Mouse (Mus musculus) testis, adult 2 months (tissue): ENCODE measurements at regions not wholly inside any gene's neighbourhood (a gene's known extent, or its start where the extent isn't known, plus 50 kb on each side); places are given as distances from the start of the nearest gene placed in this dataset.

Source experiments
- H3K27ac ChIP-seq: fragments of 200-500 bp; 2 replicates; pipeline ENCODE4 v1.5.1; 2012; ENCODE audit warnings: low read depth, low read length; ENCODE audit not compliant: control insufficient read depth, insufficient read depth
- H3K27me3 ChIP-seq: fragments of 200-500 bp; 2 replicates; pipeline ENCODE4 v1.6.1; 2012; ENCODE audit warnings: mild to moderate bottlenecking, low read length, moderate library complexity; ENCODE audit not compliant: control insufficient read depth, insufficient read depth
- H3K36me3 ChIP-seq: fragments of 200-500 bp; 2 replicates; pipeline ENCODE4 v1.6.1; 2012; ENCODE audit warnings: mild to moderate bottlenecking, low read length; ENCODE audit not compliant: control insufficient read depth, insufficient read depth
- H3K4me1 ChIP-seq: fragments of 200-500 bp; 2 replicates; pipeline ENCODE4 v1.6.1; 2012; ENCODE audit warnings: low read length; ENCODE audit not compliant: control insufficient read depth, insufficient read depth
- H3K4me3 ChIP-seq: fragments of 200-500 bp; 2 replicates; pipeline ENCODE4 v1.5.1; 2012; ENCODE audit warnings: low read depth, mild to moderate bottlenecking, low read length, moderate library complexity, mixed read lengths; ENCODE audit not compliant: control insufficient read depth
- CTCF ChIP-seq: fragments of 200-500 bp; IDR thresholded peaks from 2 replicates; pipeline ENCODE4 v1.5.1; 2012; ENCODE audit warnings: low read depth, mild to moderate bottlenecking, inconsistent platforms, low read length, moderate library complexity; ENCODE audit not compliant: control insufficient read depth, insufficient read depth, insufficient replicate concordance
- POLR2A ChIP-seq: fragments of 200-500 bp; IDR thresholded peaks from 2 replicates; pipeline ENCODE4 v1.6.1; 2012; ENCODE audit warnings: low read depth, mild to moderate bottlenecking, inconsistent platforms, low read length, moderate library complexity; ENCODE audit not compliant: control insufficient read depth

GRCm38 (mm10) chr12:107762140-107762539, 241.3 kb downstream of the Bcl11b start:
- peaks cover 27% of the 10 kb centered on the region for H3K4me1 ChIP-seq
- H3K27ac ChIP-seq, result no peak overlapping the region
- H3K27me3 ChIP-seq, result no peaks in the 10 kb centered on the region
- H3K36me3 ChIP-seq, result no peaks in the 10 kb centered on the region
- TF ChIP-seq CTCF, result no peak
- H3K4me3 ChIP-seq, result no peak overlapping the region

- no peak overlapping the region for H3K4me3 ChIP-seq
- H3K27me3 ChIP-seq, result no peaks in the 10 kb centered on the region
- no peak overlapping the region for H3K27ac ChIP-seq
Measured at GRCm38 (mm10) chr12:107769801-107770515, 233.4 kb downstream of the Bcl11b start.

GRCm38 (mm10) chr12:107770516-107770836, 232.9 kb downstream of the Bcl11b start:
- Histone ChIP-seq H3K4me1 (no peaks in the 10 kb centered on the region), H3K36me3 (no peaks in the 10 kb centered on the region), H3K27me3 (no peaks in the 10 kb centered on the region), H3K4me3 (no peak overlapping the region), H3K27ac (no peak overlapping the region)
- TF ChIP-seq CTCF (no peak), POLR2A (no peak)

More at GRCm38 (mm10) chr12:107769801-107770515, 233.4 kb downstream of the Bcl11b start:
- H3K36me3 ChIP-seq, result no peaks in the 10 kb centered on the region
- TF ChIP-seq CTCF (no peak), POLR2A (no peak)
- H3K4me1 ChIP-seq, result no peaks in the 10 kb centered on the region

GRCm38 (mm10) chr12:107771325-107771724, 232.1 kb downstream of the Bcl11b start:
- H3K4me1 ChIP-seq, result no peaks in the 10 kb centered on the region
- TF ChIP-seq CTCF (no peak), POLR2A (no peak)
- no peak overlapping the region for H3K27ac ChIP-seq
- H3K27me3 ChIP-seq, result no peaks in the 10 kb centered on the region
- no peaks in the 10 kb centered on the region for H3K36me3 ChIP-seq
- no peak overlapping the region for H3K4me3 ChIP-seq

DNA sequence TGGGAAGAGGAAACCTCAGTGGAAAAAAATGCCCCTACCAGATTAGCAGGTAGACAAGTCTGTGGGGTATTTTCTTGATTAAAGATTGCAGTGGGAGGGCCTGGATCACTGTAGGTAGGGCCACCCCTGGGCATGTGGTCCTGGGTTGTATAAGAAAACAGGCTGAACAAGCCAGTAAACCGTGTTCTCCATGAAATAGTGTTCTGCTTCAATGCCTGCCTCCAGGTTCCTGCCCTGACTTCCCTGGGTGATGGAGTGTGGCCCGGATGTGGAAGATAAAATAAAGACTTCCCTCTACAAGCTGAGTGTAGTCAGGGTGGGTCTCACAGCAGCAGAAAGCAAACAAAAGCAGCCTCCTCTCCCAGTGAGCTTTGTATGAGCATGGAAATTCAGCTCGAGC, 231.6 kb downstream of the Bcl11b start:
- H3K4me1 ChIP-seq, result no peaks in the 10 kb centered on the region
- no peak overlapping the region for H3K27ac ChIP-seq
- no peaks in the 10 kb centered on the region for H3K36me3 ChIP-seq
- H3K27me3 ChIP-seq, result no peaks in the 10 kb centered on the region
- no peak for TF ChIP-seq CTCF
- no peak overlapping the region for H3K4me3 ChIP-seq

DNA sequence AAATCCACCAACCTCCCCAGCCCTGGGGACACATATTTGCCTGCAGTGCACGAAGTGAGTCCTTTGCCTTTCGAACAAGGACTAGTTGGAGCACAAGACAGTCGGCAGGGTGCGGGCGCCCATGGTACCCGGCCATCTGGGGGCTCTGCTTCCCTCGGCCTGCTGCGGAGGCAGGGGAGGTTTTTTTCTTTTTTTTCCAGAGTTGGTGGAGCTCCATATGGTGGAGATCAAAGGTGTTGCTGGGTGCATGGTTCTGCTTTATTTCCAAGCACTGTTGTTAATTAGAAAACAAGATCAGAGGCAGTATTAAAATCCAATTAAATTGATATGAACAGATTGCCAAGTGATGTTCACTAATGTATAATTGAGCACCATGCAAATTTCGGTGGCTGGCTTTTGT, 225.4 kb downstream of the Bcl11b start:
- Histone ChIP-seq H3K4me3 (no peak overlapping the region), H3K27me3 (no peaks in the 10 kb centered on the region), H3K4me1 (no peaks in the 10 kb centered on the region), H3K27ac (no peak overlapping the region), H3K36me3 (no peaks in the 10 kb centered on the region)
- no peak for TF ChIP-seq CTCF
- TF ChIP-seq POLR2A, result no peak

DNA sequence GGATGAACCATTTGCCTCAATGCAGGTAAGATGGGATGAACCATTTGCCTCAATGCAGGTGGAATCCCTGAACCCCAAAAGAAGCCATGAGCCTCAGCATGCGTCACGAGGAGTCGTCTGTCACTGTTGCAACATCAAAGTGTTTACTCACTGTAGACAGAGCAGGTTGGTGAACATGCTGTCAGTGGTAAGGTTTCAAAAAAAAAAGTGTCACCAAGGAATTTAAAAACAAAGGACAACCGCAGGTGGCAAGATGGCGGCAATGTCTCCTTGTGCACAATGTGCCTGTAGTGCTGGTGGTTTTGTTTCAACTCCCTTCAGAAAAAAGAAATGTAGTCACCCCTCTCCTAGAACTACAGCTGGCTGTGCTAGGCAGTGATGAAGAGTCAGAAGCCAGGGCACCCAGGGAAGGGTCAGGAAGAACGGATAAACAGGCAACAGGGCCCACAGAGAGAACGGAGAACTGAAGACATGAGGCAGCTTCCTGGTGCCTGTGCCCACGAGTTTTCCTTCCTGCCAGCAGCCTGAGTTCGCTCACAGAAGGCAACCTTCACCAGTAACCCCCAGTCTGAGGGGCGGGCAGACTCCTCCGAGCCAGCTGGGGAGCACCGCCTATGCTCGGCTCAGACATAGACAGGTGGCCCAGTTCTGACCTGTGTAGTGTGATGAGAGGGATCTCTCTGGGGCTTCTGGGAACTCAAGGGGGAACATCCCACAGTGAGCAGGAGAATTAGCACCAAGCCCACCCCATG, 223.9 kb downstream of the Bcl11b start:
- no peaks in the 10 kb centered on the region for H3K36me3 ChIP-seq
- TF ChIP-seq POLR2A (no peak), CTCF (no peak)
- H3K27me3 ChIP-seq, result no peaks in the 10 kb centered on the region
- no peak overlapping the region for H3K27ac ChIP-seq
- no peak overlapping the region for H3K4me3 ChIP-seq
- no peaks in the 10 kb centered on the region for H3K4me1 ChIP-seq
